Mouse (Mus musculus) 3134 (cell line): ENCODE measurements around the gene Sirt3.
"Not testable (repeated sequence)": the region's sequence is repeated elsewhere in the genome, so short reads cannot be mapped to it uniquely, and the experiment has no call there.

ENCODE experiments used
- DNase-seq: peaks from one replicate; pipeline ENCODE4 v3.0.0-alpha.2; 2011; ENCODE audit warnings: low spot score; ENCODE audit not compliant: insufficient read length; ENCODE audit errors: extremely low read depth

Sirt3 gene

GRCm38 (mm10) chr7:140899121-140899520 lies 17.0 kb upstream of the Sirt3 start:
- no peak for DNase-seq

GRCm38 (mm10) chr7:140897863-140898262 lies 15.8 kb upstream of the Sirt3 start:
- no peak for DNase-seq

- no peak for DNase-seq
Observed at GRCm38 (mm10) chr7:140894611-140895010, 12.5 kb upstream of the Sirt3 start.

DNA sequence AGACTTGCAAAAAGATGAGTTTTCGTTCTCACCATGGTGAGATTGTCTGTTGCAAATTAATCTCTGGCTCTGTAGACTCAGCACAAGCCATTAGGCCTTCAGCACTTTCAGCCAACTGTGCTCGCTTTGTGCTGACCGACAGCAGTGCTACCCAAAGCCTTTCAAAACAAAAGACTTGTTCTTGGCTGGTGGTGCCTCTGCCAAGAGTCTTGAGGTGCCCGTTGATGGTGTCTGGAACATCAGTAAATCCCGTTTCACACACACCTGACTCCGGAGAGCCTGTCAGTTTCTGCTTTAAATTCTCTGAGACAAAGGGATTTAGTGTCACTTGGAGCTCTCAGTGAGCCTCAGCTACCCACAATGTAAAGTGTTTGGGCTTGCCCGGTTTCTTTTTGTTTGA lies 11.9 kb upstream of the Sirt3 start:
- no peak for DNase-seq

- not testable (repeated sequence) for DNase-seq
Observed at GRCm38 (mm10) chr7:140890636-140891035, 8.5 kb upstream of the Sirt3 start.

DNA sequence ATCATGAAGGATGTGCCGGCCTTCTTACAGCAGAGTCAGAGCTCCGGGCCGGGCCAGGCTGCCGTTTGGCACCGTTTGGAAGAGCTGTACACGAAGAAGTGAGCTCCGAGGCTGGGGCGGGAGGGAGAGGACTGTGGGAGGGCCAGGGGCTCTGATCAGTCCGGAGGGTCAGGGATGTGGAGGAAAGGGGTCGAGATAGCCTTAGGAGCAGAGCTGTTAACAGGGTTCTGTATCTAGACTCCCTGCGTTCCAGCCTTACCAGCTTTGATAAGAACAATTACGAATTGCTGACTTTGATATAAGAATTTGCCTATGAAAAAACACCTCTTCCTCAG lies 327 bp upstream of the Sirt3 start:
- DNase-seq, result no peak

GRCm38 (mm10) chr7:140880865-140881515 lies 1.1 kb downstream of the Sirt3 start:
- DNase-seq, result no peak

DNA sequence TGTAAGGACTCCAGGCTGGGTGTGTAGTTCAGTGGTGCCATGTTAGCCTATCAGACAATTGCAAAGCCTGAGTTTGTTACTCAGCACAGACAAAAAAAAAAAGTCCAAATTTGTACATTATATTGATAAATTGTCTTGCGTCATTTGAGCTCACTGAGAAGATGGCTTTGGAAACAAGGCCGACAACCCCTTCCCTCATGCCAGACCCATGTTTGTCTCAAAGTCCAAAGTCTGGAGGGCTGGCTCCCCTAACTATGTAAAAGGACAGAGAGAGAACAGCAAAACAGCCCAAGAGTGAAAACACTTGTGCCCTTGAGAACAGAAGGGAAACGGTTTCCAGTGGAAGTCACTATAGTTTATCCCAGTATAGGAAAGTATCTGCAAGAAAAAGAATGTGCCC lies 1.7 kb downstream of the Sirt3 start:
- no peak for DNase-seq

DNA sequence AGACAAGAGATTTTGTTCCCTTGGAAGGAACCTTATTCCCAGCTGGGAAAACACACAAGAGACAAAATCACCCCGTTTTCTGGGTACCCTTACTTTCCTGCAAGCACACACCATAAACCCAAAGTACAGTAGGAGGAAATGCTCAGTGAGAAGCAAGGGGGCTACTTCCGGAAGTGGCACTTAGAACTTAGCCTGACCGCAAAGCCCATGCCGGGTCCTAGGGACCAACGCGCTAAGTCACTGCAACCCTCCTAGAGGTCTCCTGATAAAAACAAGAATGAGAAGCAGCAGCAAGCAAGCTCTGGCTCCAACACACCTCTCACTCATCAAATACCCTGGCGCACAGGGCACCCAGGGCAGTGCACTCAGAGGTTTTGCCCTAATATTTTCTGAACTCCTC lies 2.8 kb downstream of the Sirt3 start:
- DNase-seq, result no peak

GRCm38 (mm10) chr7:140877364-140877763 lies 4.7 kb downstream of the Sirt3 start:
- DNase-seq, result no peak

GRCm38 (mm10) chr7:140874224-140874623 lies 7.9 kb downstream of the Sirt3 start:
- DNase-seq, result no peak

DNA sequence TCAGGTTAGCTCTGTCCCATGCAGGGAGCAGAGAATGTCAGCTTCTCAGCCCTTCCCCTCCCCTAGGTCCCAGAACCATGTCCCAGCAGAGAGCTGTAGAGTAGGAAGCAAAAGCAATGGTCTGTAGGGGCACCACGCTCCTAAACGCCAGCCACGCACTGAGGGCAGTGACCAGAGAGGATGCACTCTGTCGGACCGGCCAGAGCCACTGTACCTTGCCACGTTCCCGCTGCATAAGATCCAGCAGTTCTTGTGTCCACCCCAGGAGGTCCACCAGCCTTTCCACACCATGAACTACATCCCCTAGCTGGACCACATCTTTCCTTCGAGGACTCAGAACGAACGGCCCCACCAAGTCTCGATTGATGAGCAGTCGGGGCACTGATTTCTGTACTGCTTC lies 17.3 kb downstream of the Sirt3 start:
- DNase-seq, result no peak

DNA sequence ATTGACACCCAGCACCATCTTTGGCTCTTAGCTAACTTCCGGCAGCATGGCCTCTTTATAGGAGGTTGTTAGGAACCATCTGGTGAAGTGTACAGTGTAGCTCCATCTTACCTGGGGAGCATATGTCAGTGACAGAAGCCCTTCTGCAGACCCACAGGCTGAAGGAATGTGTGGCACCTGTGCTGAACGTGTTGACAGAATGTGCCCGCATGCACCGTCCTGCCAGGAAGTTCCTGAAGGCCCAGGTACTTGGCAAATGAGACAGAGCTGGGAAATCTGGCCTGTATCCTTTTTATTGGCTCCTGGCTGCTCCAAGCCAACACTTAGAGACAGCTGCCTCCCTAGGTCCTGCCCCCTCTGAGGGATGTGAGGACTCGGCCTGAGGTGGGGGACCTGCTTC lies 21.4 kb downstream of the Sirt3 start:
- no peak for DNase-seq

- no peak for DNase-seq
Observed at GRCm38 (mm10) chr7:140859997-140860396, 22.1 kb downstream of the Sirt3 start.

DNA sequence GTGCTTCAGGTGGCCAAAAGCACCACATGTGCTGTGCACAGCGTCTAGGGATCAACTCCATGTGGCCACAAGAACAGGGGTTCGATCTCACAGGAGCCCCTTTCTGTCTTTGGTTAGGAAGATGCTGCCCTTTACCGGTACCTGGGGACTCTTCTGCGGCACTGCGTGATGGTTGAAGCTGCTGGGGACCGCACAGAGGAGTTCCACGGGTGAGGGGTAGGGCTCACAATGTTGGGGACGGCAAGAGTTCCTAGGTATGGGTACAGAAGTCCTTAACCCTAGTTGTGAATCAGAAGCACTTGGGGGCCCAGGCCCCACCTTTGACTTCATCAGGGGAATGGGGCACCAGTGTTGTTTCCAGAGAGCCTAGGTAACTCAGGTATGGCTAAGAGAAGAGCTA lies 23.4 kb downstream of the Sirt3 start:
- DNase-seq, result no peak

GRCm38 (mm10) chr7:140857550-140858505 lies 24.3 kb downstream of the Sirt3 start, which contains the start of gene Bet1l:
Gene Bet1l (minus strand): TSS chr7:140857577.
- no peak for DNase-seq

DNA sequence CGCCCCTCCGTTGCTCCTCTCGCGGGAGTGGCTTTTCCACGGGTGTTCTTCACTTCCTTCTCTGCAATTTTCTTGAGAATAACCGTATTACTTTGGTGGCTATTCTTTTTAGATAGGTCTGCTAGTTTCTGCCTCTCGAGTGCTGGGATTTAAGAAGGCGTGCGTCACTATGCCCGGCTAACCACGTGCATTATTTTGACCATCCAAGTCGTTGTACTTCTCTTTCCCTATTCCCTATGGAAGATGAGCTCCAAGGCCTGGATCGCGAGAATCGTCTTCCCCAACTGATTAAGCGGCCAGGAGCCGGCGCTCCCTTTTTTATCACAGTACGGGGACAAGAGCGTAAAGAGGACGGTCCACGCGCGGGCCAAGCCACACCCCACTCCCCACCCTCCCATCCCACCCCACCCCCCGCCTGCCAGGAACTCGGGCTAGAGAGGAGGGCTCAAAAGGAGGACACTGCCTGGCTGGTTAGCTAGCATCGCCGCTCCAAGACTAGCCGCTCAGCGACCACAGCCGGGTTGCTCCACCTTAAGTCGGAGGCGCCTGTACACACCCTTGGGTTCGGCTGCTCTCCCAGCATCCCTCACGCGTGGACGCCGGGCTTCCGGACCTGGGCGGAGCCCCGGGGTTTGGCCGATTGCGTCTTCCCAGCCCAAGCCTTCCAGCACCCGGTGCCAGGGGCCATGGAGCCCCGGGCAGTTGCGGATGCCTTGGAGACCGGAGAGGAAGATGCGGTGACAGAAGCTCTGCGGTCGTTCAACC lies 25.1 kb downstream of the Sirt3 start, which contains the start of gene Ric8a:
Gene Ric8a (plus strand): TSS at position 173 of the 765 bp plus-strand sequence.
- DNase-seq, result peak; percentile 91

DNA sequence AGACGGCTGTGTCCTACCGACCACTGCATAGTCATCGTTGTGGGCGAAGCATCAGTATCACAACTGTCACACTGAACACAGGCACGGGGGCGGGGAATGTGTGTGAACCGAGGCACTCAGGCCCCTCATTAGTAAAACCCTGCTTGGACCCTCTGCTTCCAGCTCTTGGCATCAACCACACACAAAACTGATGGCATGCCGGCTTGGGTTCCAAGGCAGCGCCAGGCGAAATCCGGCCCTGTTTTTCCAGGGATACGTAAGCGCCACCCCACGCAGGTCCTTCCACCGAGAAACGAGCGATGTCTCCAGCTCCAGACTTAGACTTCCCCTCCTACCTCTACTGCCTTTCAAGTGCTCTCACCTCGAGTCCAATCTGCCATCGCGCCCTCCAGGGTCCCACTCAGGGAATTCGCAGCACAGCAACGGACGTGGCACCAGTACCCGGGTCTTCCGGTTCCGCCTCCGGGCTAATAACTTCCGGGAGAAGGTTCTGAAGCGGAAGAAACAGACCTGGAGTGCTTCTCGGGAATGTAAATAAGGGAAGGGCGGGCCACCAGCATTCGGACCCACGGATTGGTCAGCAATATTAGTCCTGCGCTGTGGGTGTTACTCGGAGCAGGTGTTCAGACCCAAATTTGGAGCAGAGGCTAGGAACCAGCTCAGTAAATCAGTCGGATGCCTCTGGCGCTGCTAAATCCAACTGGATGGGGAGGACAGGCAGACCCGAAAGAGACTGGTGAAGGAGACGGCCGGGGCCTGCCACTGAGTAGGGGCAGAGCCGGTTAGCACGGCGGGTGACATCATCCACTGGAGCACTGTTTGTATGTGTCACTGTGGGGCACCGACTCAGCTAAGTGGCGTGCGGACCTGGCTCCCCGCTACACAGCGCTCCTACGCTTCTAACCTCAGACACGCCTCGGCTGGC lies 26.0 kb downstream of the Sirt3 start, which contains the start of gene Gm45785:
Gene Gm45785 (minus strand): TSS at position 472 of the 925 bp plus-strand sequence.
- DNase-seq, result peak; percentile 85

- no peak for DNase-seq
Observed at GRCm38 (mm10) chr7:140855181-140855580, 26.9 kb downstream of the Sirt3 start.

DNA sequence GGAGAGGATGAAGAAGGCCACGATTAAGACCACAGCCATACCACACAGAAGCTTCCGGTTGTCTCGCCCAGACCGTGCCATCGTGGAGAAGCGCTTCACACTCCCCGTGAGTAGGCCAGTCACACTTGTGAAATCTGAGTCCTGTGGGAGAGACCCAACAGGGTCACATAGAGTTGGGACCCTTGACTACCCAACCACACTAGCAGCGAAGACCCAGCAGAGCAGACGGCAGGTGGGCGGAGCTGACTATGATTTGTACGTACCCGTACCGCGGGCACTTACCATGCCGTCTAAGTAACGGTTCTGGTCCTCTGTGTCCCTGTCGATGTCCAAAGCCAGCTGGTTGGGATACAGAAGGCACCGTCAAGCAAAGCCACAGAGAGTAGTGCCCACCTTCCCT lies 27.6 kb downstream of the Sirt3 start:
- DNase-seq, result no peak
